Mouse (Mus musculus) forebrain, embryonic 13.5 days (tissue): Measurements from ENCODE around the gene Il6st. TPM values are rescaled to one million over a fixed set of nuclear protein-coding genes. Genes with fewer than 3 reads are reported as not detected.

ENCODE experiments used
- ATAC-seq: fragments of 200-750 bp; cut with Nextera tagmentation; 2 replicates; pipeline ENCODE4 v1.8.0; 2017
- H3K27ac ChIP-seq: fragments of 300-500 bp; sonication (generic); 2 replicates; pipeline ENCODE4 v1.5.1; 2015; ENCODE audit warnings: inconsistent platforms, mild to moderate bottlenecking, moderate library complexity
- H3K27me3 ChIP-seq: fragments of 300-500 bp; sonication (generic); 2 replicates; pipeline ENCODE4 v1.6.1; 2015; ENCODE audit warnings: mild to moderate bottlenecking, inconsistent platforms
- H3K36me3 ChIP-seq: fragments of 300-500 bp; sonication (generic); 2 replicates; pipeline ENCODE4 v1.6.1; 2015; ENCODE audit warnings: mild to moderate bottlenecking, inconsistent platforms; ENCODE audit not compliant: poor library complexity, severe bottlenecking
- H3K4me1 ChIP-seq: fragments of 300-500 bp; sonication (generic); 2 replicates; pipeline ENCODE4 v1.6.1; 2015; ENCODE audit warnings: inconsistent platforms
- H3K4me2 ChIP-seq: fragments of 300-500 bp; sonication (generic); 2 replicates; pipeline ENCODE4 v1.6.1; 2015; ENCODE audit warnings: inconsistent platforms, mild to moderate bottlenecking, moderate library complexity
- H3K4me3 ChIP-seq: fragments of 300-500 bp; sonication (generic); 2 replicates; pipeline ENCODE4 v1.5.1; 2015; ENCODE audit warnings: mild to moderate bottlenecking, inconsistent platforms
- H3K9ac ChIP-seq: fragments of 300-500 bp; sonication (generic); 2 replicates; pipeline ENCODE4 v1.6.1; 2015; ENCODE audit warnings: mild to moderate bottlenecking, inconsistent platforms
- H3K9me3 ChIP-seq: fragments of 300-500 bp; sonication (generic); replicated peaks from 2 replicates; pipeline ENCODE4 v1.6.1; 2016; ENCODE audit warnings: inconsistent platforms
- WGBS: fragments of 180-500 bp; shearing (Covaris S2); methylation state at CpG from one replicate; pipeline ENCODE4 v1.1.7; 2015; 5-methylcytosine and 5-hydroxymethylcytosine counted together
- polyA plus RNA-seq: library from polyadenylated mRNA; unstranded; fragments of >200 nt; fragmentation: Nextera tagmentation; extraction: Ambion mirVana; gene quantifications from 2 replicates; pipeline ENCODE4 v1.2.1, GENCODE M21; 2015

Il6st gene
- polyA plus RNA-seq, 1 experiment from 2014 or later, result 11.0 TPM

DNA sequence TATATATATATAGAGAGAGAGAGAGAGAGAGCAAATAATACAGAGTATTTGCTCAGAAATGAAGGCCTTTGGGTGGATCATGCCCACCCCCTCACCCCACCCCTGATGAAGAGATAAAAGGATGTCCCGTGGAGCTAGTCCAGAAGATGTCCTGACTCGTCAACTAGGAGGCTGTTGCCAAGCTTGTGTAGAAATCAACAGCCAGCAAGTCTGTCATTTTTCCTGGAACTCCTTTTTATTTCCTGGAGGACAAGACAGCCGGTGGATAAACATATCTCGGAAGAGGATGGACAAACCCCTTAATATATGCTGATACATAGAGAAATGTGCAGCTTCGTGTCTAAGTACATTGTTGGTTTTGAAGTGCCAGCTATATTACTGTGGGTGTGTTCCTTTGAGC, 49.0 kb downstream of the Il6st start:
- no peaks in the 10 kb centered on the region for H3K4me1 ChIP-seq
- H3K4me2 ChIP-seq, result no peak overlapping the region
- H3K4me3 ChIP-seq, result no peak overlapping the region
- H3K36me3 ChIP-seq, result no peaks in the 10 kb centered on the region
- no peaks in the 10 kb centered on the region for H3K27me3 ChIP-seq
- WGBS, result 91% methylated on average over 5 of the region's 5 CpGs
- H3K27ac ChIP-seq, result no peak overlapping the region
- H3K9me3 ChIP-seq, result peaks cover under 1% of the 10 kb centered on the region; the same call in 1 of the 2 replicates
- no peak overlapping the region for H3K9ac ChIP-seq
- ATAC-seq, result no peak

DNA sequence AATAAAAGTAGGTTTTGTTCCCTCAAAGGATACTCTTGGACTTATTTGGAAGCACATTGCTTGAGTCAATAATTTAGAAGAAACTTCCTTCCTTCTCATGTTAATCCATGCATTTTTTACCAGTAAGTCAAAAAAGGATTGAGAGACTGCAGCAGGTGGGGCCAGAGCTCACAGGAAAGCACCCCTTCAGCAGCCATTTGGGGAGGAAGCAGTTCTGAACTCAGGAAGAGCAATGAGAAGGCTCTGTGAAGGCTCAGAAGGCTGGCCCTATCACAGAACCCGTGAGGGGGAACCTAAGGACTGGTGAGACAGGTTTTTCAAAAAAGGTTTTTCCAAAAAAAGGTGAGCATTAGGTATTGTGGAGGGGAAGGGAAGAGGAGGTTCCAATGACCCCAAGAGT, 50.7 kb downstream of the Il6st start:
- WGBS, result 78% methylated on average over 1 of the region's 1 CpGs
- H3K9ac ChIP-seq, result no peak overlapping the region
- no peaks in the 10 kb centered on the region for H3K36me3 ChIP-seq
- ATAC-seq, result no peak
- H3K4me3 ChIP-seq, result no peak overlapping the region
- H3K27me3 ChIP-seq, result no peaks in the 10 kb centered on the region
- no peak overlapping the region for H3K4me2 ChIP-seq
- peaks cover 9% of the 10 kb centered on the region for H3K9me3 ChIP-seq
- no peak overlapping the region for H3K27ac ChIP-seq
- no peaks in the 10 kb centered on the region for H3K4me1 ChIP-seq

DNA sequence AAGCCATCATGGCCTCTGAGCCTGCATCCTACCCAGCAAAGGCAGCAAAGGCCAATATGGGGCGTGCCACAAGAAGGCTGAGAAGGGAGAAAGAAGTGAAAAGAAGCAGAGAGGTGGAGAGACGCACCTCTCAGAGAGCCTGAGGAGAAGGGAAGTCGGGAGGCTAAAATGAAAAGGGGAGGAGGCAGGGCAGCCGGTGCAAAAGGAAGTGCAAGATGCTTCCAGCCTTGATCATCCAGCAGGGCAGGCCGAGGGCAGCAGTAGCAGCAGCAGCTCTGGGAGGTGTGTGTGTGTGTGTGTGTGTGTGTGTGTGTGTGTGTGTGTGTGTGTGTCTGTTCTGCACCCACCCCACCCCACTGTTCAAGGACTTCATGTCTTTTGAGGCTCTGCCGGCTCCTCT, 58.4 kb downstream of the Il6st start:
- Histone ChIP-seq H3K4me2 (no peak overlapping the region), H3K9me3 (peaks cover 12% of the 10 kb centered on the region), H3K9ac (no peak overlapping the region), H3K4me3 (no peak overlapping the region), H3K4me1 (no peaks in the 10 kb centered on the region), H3K36me3 (no peaks in the 10 kb centered on the region), H3K27ac (no peak overlapping the region), H3K27me3 (no peaks in the 10 kb centered on the region)
- ATAC-seq, result no peak
- 62% methylated on average over 6 of the region's 6 CpGs for WGBS

DNA sequence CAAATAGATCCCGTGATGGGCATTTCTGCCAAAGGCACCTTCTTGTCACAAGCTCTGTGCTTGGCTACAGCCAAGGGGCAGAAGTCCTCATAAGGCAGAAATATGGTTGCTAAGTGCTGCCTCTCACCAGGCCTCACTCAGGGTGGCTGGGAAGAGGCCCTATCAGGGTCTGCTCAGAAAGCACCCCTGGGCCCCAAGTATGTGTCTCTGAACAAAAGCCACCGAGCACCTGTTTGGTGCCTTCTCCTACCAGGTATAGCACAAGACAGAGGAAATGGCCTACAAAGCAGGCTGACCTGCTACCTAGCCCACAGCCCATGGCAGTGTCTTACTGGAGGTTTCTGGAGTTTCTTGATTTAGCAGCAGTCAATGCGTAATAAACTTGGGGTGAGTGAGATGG, 59.0 kb downstream of the Il6st start:
- no peaks in the 10 kb centered on the region for H3K4me1 ChIP-seq
- 78% methylated on average over 3 of the region's 3 CpGs for WGBS
- no peaks in the 10 kb centered on the region for H3K27me3 ChIP-seq
- ATAC-seq, result no peak
- no peak overlapping the region for H3K4me2 ChIP-seq
- H3K9me3 ChIP-seq, result peaks cover 11% of the 10 kb centered on the region
- no peak overlapping the region for H3K27ac ChIP-seq
- H3K9ac ChIP-seq, result no peak overlapping the region
- no peaks in the 10 kb centered on the region for H3K36me3 ChIP-seq
- no peak overlapping the region for H3K4me3 ChIP-seq

DNA sequence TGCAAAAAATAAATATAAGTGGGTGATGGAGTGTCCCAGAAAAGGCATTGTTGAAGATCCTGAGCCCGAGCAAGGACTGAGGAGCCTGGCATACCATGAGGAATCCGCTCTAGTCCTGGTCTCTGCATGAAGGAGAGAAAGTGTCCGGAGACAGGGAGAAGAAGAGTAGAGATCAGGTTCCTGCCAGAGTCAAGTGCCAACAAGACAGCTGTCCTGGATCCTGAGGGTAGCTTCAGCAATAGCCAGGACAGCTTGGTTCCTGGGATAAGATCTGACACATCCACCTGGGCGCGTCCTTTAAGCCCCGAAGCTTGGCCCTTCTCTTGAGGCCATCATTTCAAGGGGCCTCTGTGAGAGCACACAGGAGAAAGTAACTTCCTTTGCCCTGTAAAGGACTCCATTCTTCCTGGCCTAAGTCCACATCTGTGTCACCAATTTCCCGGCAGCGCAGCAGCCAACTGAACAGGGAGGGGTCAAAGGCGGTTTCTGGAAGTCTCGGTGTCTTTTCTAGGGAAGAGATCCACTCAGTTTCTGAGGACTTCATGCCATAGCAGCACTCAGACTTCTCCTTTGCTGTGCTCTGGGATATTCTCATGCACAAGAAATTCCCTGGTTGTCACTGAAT, 59.6 kb downstream of the Il6st start:
- no peak overlapping the region for H3K4me3 ChIP-seq
- H3K9ac ChIP-seq, result no peak overlapping the region
- no peak overlapping the region for H3K4me2 ChIP-seq
- H3K4me1 ChIP-seq, result no peaks in the 10 kb centered on the region
- no peak overlapping the region for H3K27ac ChIP-seq
- no peak for ATAC-seq
- WGBS, result 91% methylated on average over 10 of the region's 10 CpGs
- peaks cover 6% of the 10 kb centered on the region for H3K9me3 ChIP-seq
- H3K27me3 ChIP-seq, result no peaks in the 10 kb centered on the region
- no peaks in the 10 kb centered on the region for H3K36me3 ChIP-seq

DNA sequence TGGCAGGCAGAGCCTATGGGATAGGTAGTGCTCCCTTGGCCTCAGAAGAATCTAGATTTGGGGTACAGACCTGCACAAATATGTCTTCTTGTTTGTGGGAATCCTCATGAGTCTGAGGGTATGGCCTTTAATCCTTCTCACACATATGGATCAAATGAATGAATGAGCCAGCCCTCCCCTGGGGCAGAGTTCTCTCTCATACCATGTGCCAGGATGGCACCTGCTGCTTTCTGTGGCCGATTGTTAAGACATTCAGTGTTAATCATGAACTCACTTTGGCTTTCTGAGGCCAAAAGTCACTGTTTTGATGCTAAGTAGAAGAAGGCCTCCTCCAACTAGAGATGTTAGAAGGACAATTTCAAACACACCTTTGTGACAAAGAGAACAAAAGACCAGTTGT, 63.3 kb downstream of the Il6st start:
- Histone ChIP-seq H3K27me3 (no peaks in the 10 kb centered on the region), H3K4me1 (no peaks in the 10 kb centered on the region), H3K9me3 (0 out of 2 replicates have a peak, but pooled peaks cover 4% of the 10 kb centered on the region), H3K4me2 (no peak overlapping the region), H3K36me3 (no peaks in the 10 kb centered on the region), H3K27ac (no peak overlapping the region), H3K9ac (no peak overlapping the region), H3K4me3 (no peak overlapping the region)
- no peak for ATAC-seq
- WGBS, result 61% methylated on average over 1 of the region's 1 CpGs

DNA sequence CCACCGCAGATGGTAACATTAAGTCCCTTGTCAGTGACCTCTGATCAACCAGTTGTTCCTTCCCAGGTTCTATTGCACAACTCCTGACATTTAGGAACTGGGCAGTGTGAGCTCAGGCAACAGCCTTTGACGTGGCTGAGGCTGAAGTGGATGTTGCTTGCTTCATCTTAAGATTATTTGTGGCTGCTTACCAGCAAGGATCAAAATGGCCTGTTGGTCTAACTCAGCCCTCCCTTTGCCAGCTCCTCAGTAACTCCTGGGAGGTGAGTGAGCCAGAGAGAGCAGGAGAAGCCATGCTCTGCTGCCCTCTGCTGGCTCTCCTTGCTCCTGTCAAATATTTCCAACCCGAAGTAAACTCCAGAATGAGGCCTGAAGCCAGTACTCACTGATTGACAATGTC, 66.0 kb downstream of the Il6st start:
- ATAC-seq, result peak; percentile 74; the same call in 1 of the 2 replicates

DNA sequence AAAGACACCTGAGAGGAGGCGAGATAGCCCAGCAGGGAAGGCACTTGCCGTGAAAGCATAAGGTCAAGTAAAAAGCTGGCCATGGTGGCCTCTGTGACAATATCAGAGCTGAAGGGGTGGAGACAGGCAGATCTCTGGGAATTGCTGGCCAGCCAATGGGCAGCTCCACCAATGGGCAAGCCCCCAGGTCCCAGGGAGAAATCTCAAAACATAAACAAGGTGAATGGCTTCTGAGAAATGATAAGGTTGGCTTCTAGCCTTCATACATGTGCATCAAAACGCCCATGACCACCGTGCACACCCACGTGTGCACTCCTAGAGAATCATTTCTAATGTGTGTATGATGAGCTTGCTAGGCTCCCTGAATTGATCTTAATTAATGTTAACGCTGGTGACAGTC, 68.4 kb downstream of the Il6st start:
- Histone ChIP-seq H3K4me2 (no peak overlapping the region), H3K4me3 (no peak overlapping the region), H3K4me1 (no peaks in the 10 kb centered on the region), H3K36me3 (no peaks in the 10 kb centered on the region), H3K27ac (no peak overlapping the region), H3K9ac (no peak overlapping the region), H3K9me3 (no peaks in the 10 kb centered on the region), H3K27me3 (no peaks in the 10 kb centered on the region)
- ATAC-seq, result no peak
- 85% methylated on average over 6 of the region's 6 CpGs for WGBS

More for the DNA sequence above, 66.0 kb downstream of the Il6st start:
- H3K9me3 ChIP-seq, result 0 out of 2 replicates have a peak, but pooled peaks cover 4% of the 10 kb centered on the region
- H3K4me1 ChIP-seq, result no peaks in the 10 kb centered on the region
- no peak overlapping the region for H3K4me3 ChIP-seq
- 41% methylated on average over 3 of the region's 3 CpGs for WGBS
- no peak overlapping the region for H3K27ac ChIP-seq
- no peak overlapping the region for H3K9ac ChIP-seq
- H3K4me2 ChIP-seq, result no peak overlapping the region
- H3K27me3 ChIP-seq, result no peaks in the 10 kb centered on the region
- H3K36me3 ChIP-seq, result no peaks in the 10 kb centered on the region

DNA sequence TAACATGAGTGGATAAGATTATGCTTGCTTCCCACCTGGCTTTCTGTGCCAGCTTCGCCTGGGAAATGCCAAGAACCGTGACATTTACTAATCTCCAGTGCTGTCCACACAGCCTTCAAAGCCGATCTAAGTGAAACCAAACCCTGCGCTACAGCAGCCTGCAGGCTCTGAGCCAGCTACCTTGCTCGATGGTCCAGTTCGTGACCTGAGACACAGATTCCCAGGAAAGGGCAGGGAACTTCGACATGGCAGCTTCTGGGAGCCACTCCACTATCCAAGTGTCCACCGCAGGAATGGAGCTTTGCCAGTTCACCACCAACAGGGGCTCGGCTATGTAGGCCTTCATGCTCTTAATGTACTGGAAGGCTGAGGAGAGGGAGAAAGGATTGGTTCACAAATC, 69.7 kb downstream of the Il6st start:
- Histone ChIP-seq H3K9me3 (no peaks in the 10 kb centered on the region), H3K4me1 (no peaks in the 10 kb centered on the region), H3K4me3 (no peak overlapping the region), H3K9ac (no peak overlapping the region), H3K36me3 (no peaks in the 10 kb centered on the region), H3K4me2 (no peak overlapping the region), H3K27ac (no peak overlapping the region), H3K27me3 (no peaks in the 10 kb centered on the region)
- 81% methylated on average over 9 of the region's 9 CpGs for WGBS
- ATAC-seq, result no peak

DNA sequence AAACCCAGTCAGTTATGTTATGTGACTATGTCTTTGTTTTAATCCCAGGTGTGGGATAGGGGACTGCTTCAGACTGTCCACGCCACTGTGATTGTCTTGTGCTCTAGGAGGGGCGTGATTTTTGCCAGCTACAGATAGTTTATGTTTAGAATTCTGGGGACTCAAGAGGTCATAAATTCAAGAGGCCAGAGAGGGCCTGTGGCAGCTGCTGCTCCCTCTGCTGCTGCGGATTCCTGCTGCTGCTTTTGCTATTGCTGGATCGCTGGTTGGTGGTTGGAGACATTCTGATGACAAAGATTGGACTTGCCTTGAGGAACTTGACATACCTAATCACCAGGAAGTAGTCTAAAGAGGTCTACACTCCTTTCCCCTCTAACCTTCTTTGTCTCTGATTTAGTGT, 72.7 kb downstream of the Il6st start:
- no peak overlapping the region for H3K4me2 ChIP-seq
- H3K36me3 ChIP-seq, result no peaks in the 10 kb centered on the region
- 89% methylated on average over 4 of the region's 4 CpGs for WGBS
- ATAC-seq, result no peak
- H3K27ac ChIP-seq, result no peak overlapping the region
- no peaks in the 10 kb centered on the region for H3K27me3 ChIP-seq
- no peaks in the 10 kb centered on the region for H3K9me3 ChIP-seq
- H3K4me3 ChIP-seq, result no peak overlapping the region
- no peaks in the 10 kb centered on the region for H3K4me1 ChIP-seq
- H3K9ac ChIP-seq, result no peak overlapping the region

DNA sequence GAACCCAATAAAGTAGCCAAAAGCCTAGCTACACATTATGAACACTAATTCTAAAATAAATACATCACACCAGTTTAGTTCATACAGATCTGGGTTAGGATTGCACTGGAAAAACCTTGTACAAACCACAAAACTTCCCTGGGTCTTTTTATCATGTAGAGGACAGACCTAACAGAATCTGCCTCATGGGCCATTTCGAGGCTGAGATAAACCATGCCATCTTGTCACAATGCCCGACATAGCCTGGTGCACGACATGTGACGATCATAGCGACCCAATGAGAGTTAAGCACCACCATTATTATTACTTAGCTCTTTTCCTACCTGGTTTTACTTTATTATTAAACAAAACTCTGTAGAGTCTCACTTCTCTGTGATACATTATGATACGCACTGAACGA, 73.2 kb downstream of the Il6st start:
- no peaks in the 10 kb centered on the region for H3K4me1 ChIP-seq
- no peak for ATAC-seq
- WGBS, result 94% methylated on average over 7 of the region's 7 CpGs
- no peaks in the 10 kb centered on the region for H3K27me3 ChIP-seq
- H3K9me3 ChIP-seq, result no peaks in the 10 kb centered on the region
- H3K9ac ChIP-seq, result no peak overlapping the region
- no peak overlapping the region for H3K27ac ChIP-seq
- no peak overlapping the region for H3K4me2 ChIP-seq
- H3K4me3 ChIP-seq, result no peak overlapping the region
- no peaks in the 10 kb centered on the region for H3K36me3 ChIP-seq

DNA sequence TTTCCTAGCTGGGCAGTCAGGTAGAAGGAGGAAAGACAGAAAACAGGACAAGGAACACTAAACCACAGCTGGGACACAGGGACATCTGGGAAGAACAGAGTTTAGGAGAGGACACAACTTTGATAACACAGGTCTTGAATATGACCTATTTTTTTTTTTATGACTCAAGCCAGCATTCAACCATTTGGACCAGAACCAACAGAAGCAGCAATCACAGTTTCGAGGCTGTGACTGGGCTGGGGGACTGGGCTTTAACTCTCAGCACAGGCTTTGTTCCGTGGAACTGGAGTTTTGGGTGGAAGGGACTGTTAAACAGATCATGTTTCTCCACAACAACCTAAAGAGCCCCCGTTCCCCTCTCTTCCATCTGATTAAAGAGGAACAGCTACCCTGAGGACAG, 76.7 kb downstream of the Il6st start:
- WGBS, result 82% methylated on average over 3 of the region's 3 CpGs

More for the DNA sequence above, 76.7 kb downstream of the Il6st start:
- no peaks in the 10 kb centered on the region for H3K36me3 ChIP-seq
- no peaks in the 10 kb centered on the region for H3K4me1 ChIP-seq
- H3K4me3 ChIP-seq, result no peak overlapping the region
- H3K9me3 ChIP-seq, result no peaks in the 10 kb centered on the region
- H3K27ac ChIP-seq, result no peak overlapping the region
- H3K27me3 ChIP-seq, result no peaks in the 10 kb centered on the region
- ATAC-seq, result no peak
- no peak overlapping the region for H3K9ac ChIP-seq
- H3K4me2 ChIP-seq, result no peak overlapping the region
